Mouse (Mus musculus): ENCODE results near the gene 4933415A04Rik.

- no peak for TF ChIP-seq REST (IDR thresholded peaks at IDR 0.05; ENCODE audit: insufficient read depth, insufficient read length)
- no peak for TF ChIP-seq POLR2A (IDR thresholded peaks at IDR 0.05; ENCODE audit: insufficient read length, low read depth)
- no peak for TF ChIP-seq MAX (IDR thresholded peaks at IDR 0.05; ENCODE audit: low read depth)
- no peak for TF ChIP-seq E2F4 (IDR thresholded peaks at IDR 0.05; ENCODE audit: insufficient read depth)
- no peak for TF ChIP-seq SRF (IDR thresholded peaks at IDR 0.05; ENCODE audit: control insufficient read depth, insufficient read length, low read depth)
- no peak for TF ChIP-seq USF1 (IDR thresholded peaks at IDR 0.05; ENCODE audit: low read depth)
- TF ChIP-seq MYOD1 (IDR thresholded peaks at IDR 0.05; ENCODE audit: control insufficient read depth in 1 of 3, insufficient read length in 2 of 3, low read depth in 2 of 3) = no peak
Measured at GRCm38 (mm10) chr11:43610006-43610661, 23.3 kb downstream of the 4933415A04Rik start.
